Mouse (Mus musculus) urinary bladder, postnatal 4 days (tissue): ENCODE measurements around the gene Tmem119.
"Not testable (repeated sequence)": the region's sequence is repeated elsewhere in the genome, so short reads cannot be mapped to it uniquely, and the experiment has no call there.

ENCODE experiments used
- DNase-seq, 2 experiments: peaks; one replicate each; pipeline ENCODE4 v3.0.0; 2021 to 2022; ENCODE audit warnings: low spot score in 2 of 2

Gene Tmem119

GRCm38 (mm10) chr5:113815638-113816152 lies 15.4 kb upstream of the Tmem119 start:
- DNase-seq = peak; percentile 55 to 85

GRCm38 (mm10) chr5:113815041-113815389 lies 14.7 kb upstream of the Tmem119 start:
- DNase-seq = no peak

GRCm38 (mm10) chr5:113814111-113815040 lies 14.1 kb upstream of the Tmem119 start:
- no peak for DNase-seq

GRCm38 (mm10) chr5:113813608-113814007 lies 13.3 kb upstream of the Tmem119 start:
- no peak for DNase-seq

- DNase-seq = no peak
These were observed 12.3 kb upstream of the Tmem119 start for GRCm38 (mm10) chr5:113812638-113813037.

- not testable (repeated sequence) for DNase-seq
These were observed 11.6 kb upstream of the Tmem119 start for GRCm38 (mm10) chr5:113811824-113812420.

GRCm38 (mm10) chr5:113810111-113810510 lies 9.8 kb upstream of the Tmem119 start:
- no peak for DNase-seq

- no peak for DNase-seq
These were observed 7.9 kb upstream of the Tmem119 start for GRCm38 (mm10) chr5:113808177-113808576.

- DNase-seq = no peak
These were observed 7.4 kb upstream of the Tmem119 start for GRCm38 (mm10) chr5:113807712-113808111.

GRCm38 (mm10) chr5:113806414-113806813 lies 6.1 kb upstream of the Tmem119 start:
- DNase-seq = no peak

- DNase-seq = no peak
These were observed 5.0 kb upstream of the Tmem119 start for GRCm38 (mm10) chr5:113805301-113805700.

GRCm38 (mm10) chr5:113804395-113804966 lies 4.2 kb upstream of the Tmem119 start:
- DNase-seq = no peak

- DNase-seq = no peak
These were observed 625 bp downstream of the Tmem119 start for GRCm38 (mm10) chr5:113799691-113800090.

GRCm38 (mm10) chr5:113798525-113798924 lies 1.8 kb downstream of the Tmem119 start:
- no peak for DNase-seq

GRCm38 (mm10) chr5:113797149-113797882 lies 3.0 kb downstream of the Tmem119 start:
- no peak for DNase-seq

- DNase-seq = no peak
These were observed 3.7 kb downstream of the Tmem119 start for GRCm38 (mm10) chr5:113796401-113797148.

GRCm38 (mm10) chr5:113791197-113792095 lies 8.9 kb downstream of the Tmem119 start:
- no peak for DNase-seq

GRCm38 (mm10) chr5:113790453-113791196 lies 9.7 kb downstream of the Tmem119 start:
- DNase-seq = no peak

GRCm38 (mm10) chr5:113789075-113789788 lies 11.1 kb downstream of the Tmem119 start:
- peak; percentile 74 for DNase-seq
